Mouse (Mus musculus) neural tube, embryonic 15.5 days (tissue): ENCODE results near the gene 9130204L05Rik. TPM values are rescaled to one million over a fixed set of nuclear protein-coding genes. Genes with fewer than 3 reads are reported as not detected.

ENCODE experiments used
- ATAC-seq: fragments of 200-750 bp; cut with Nextera tagmentation; 2 replicates; pipeline ENCODE4 v1.8.0; 2017; ENCODE audit warnings: mild to moderate bottlenecking, moderate TSS enrichment, moderate library complexity; ENCODE audit not compliant: low FRiP score
- H3K27ac ChIP-seq: fragments of 300-500 bp; sonication (generic); replicated peaks from 2 replicates; pipeline ENCODE4 v1.5.1; 2015; ENCODE audit warnings: mild to moderate bottlenecking, inconsistent platforms
- H3K27me3 ChIP-seq: fragments of 300-500 bp; sonication (generic); replicated peaks from 2 replicates; pipeline ENCODE4 v1.6.1; 2015; ENCODE audit warnings: inconsistent platforms
- H3K36me3 ChIP-seq: fragments of 300-500 bp; sonication (generic); 2 replicates; pipeline ENCODE4 v1.6.1; 2015; ENCODE audit warnings: inconsistent platforms
- H3K4me1 ChIP-seq: fragments of 300-500 bp; sonication (generic); 2 replicates; pipeline ENCODE4 v1.6.1; 2015; ENCODE audit warnings: inconsistent platforms
- H3K4me2 ChIP-seq: fragments of 300-500 bp; sonication (generic); 2 replicates; pipeline ENCODE4 v1.6.1; 2015; ENCODE audit warnings: inconsistent platforms, mild to moderate bottlenecking, moderate library complexity
- H3K4me3 ChIP-seq: fragments of 300-500 bp; sonication (generic); replicated peaks from 2 replicates; pipeline ENCODE4 v1.5.1; 2015; ENCODE audit warnings: mild to moderate bottlenecking, inconsistent platforms
- H3K9ac ChIP-seq: fragments of 300-500 bp; sonication (generic); replicated peaks from 2 replicates; pipeline ENCODE4 v1.6.1; 2015; ENCODE audit warnings: mild to moderate bottlenecking, inconsistent platforms
- H3K9me3 ChIP-seq: fragments of 300-500 bp; sonication (generic); replicated peaks from 2 replicates; pipeline ENCODE4 v1.6.1; 2016; ENCODE audit warnings: inconsistent platforms
- WGBS: fragments of 180-500 bp; shearing (Covaris S2); methylation state at CpG from one replicate; pipeline ENCODE4 v1.1.7; 2015; ENCODE audit warnings: mixed read lengths; 5-methylcytosine and 5-hydroxymethylcytosine counted together
- polyA plus RNA-seq: library from polyadenylated mRNA; unstranded; fragments of >200 nt; fragmentation: Nextera tagmentation; extraction: Ambion mirVana; gene quantifications from 2 replicates; pipeline ENCODE4 v1.2.1, GENCODE M21; 2015

9130204L05Rik gene
- polyA plus RNA-seq, result not detected in 2 replicates

GRCm38 (mm10) chr3:91090703-91091102 lies at the start of gene 9130204L05Rik:
Gene 9130204L05Rik (minus strand): TSS chr3:91090803.
- no peak within 1 kb of the TSS for H3K9ac ChIP-seq
- no peak for ATAC-seq
- H3K27ac ChIP-seq, result no peak within 1 kb of the TSS
- H3K27me3 ChIP-seq, result no peaks in the 10 kb centered on the region
- no peaks in the 10 kb centered on the region for H3K4me1 ChIP-seq
- no peak within 1 kb of the TSS for H3K4me2 ChIP-seq
- H3K9me3 ChIP-seq, result 0 out of 2 replicates have a peak, but pooled peaks cover 7% of the 10 kb centered on the region
- H3K4me3 ChIP-seq, result no peak within 1 kb of the TSS
- 64% methylated on average over 2 of the region's 2 CpGs for WGBS
- H3K36me3 ChIP-seq, result no peaks in the 10 kb centered on the region

- H3K9me3 ChIP-seq, result peaks cover 8% of the 10 kb centered on the region; the same call in 1 of the 2 replicates
- no peaks in the 10 kb centered on the region for H3K27me3 ChIP-seq
- no peak for ATAC-seq
- H3K4me3 ChIP-seq, result no peak overlapping the region
- H3K9ac ChIP-seq, result no peak overlapping the region
- H3K4me1 ChIP-seq, result no peaks in the 10 kb centered on the region
- no peak overlapping the region for H3K27ac ChIP-seq
- no peak overlapping the region for H3K4me2 ChIP-seq
- H3K36me3 ChIP-seq, result no peaks in the 10 kb centered on the region
Observed at GRCm38 (mm10) chr3:91108696-91109095, 18.1 kb upstream of the 9130204L05Rik start.

GRCm38 (mm10) chr3:91059211-91059610 lies 31.4 kb downstream of the 9130204L05Rik start:
- H3K4me2 ChIP-seq, result no peak overlapping the region
- no peaks in the 10 kb centered on the region for H3K36me3 ChIP-seq
- ATAC-seq, result no peak
- H3K4me1 ChIP-seq, result no peaks in the 10 kb centered on the region
- no peaks in the 10 kb centered on the region for H3K27me3 ChIP-seq
- no peak overlapping the region for H3K9ac ChIP-seq
- H3K9me3 ChIP-seq, result peaks cover 6% of the 10 kb centered on the region; the same call in 1 of the 2 replicates
- H3K4me3 ChIP-seq, result no peak overlapping the region
- H3K27ac ChIP-seq, result no peak overlapping the region
- 6% methylated on average over 1 of the region's 1 CpGs for WGBS

GRCm38 (mm10) chr3:91052654-91053053 lies 37.9 kb downstream of the 9130204L05Rik start:
- H3K4me1 ChIP-seq, result no peaks in the 10 kb centered on the region
- no peaks in the 10 kb centered on the region for H3K27me3 ChIP-seq
- H3K9ac ChIP-seq, result no peak overlapping the region
- ATAC-seq, result no peak
- no peaks in the 10 kb centered on the region for H3K36me3 ChIP-seq
- H3K4me2 ChIP-seq, result no peak overlapping the region
- WGBS, result 29% methylated on average over 1 of the region's 1 CpGs
- H3K9me3 ChIP-seq, result 0 out of 2 replicates have a peak, but pooled peaks cover 6% of the 10 kb centered on the region
- no peak overlapping the region for H3K4me3 ChIP-seq
- H3K27ac ChIP-seq, result no peak overlapping the region
